Mouse (Mus musculus): ENCODE measurements around the gene Fth1.

Gene Fth1

DNA sequence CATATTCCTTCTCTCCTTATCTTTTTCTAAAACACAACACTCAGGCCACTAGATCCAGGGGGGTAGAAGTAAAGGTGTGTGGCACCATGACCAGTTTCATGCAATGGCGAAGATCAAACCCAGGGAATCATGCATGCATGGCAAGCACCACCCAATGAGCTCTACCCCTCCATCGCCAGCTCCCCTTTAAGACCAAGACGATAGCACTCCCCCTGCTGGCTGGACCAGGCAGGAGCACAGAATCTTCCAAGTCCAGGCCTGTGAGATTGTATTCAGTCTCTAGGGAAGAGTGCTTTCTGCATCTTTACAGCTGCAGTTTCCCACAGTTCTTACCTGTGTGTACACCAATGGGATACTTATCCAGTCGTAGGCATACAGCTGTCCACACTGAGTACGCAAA is 10.9 kb downstream of the Fth1 start:
- DNase-seq (ENCODE audit: low spot score in 2 of 2) = peak; percentile 80 to 91

DNA sequence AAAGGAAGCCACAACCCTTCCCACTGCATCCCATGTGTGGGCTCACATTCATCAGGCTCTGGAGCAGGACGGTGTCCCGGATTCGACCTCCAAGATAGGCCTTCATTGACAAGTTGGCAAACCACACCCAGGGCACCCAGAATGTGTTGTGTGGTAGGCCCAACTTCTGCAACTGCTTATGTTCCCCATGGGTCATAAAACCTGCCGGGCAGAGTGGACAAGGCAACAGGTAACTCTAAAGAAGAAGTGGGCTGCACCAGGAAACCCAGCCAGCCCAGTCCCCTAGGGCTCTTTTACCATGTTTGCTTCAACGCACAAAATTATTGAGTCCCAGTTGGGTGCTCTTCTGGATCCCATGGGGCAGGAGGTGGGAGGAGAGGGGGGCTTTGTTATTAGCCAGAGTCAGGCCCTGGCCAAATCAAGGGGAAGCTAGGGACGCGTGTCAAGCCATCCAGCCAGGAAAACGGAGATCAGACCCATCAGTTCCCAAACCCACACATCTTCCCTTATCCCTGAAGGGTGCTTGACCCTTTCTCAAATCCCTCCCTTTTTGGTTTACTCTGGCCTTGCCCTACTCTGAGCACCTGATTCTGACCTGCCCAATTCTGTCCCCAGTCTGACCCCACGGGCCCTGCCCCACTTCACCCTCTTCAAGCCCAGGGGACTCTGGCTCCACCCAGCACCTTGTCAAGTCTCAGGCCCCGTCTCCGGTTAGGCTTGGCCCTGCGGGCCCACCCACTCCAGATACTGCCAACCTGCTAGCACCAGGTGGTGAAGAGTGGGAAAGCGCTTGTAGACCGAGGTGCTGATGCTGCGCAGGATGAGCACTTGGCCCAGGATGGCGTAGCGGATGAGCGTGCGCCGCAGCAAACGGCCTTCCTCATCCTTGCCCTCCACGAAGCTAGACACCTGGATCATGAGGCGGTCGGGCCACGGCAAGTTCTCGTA is 11.9 kb downstream of the Fth1 start:
- DNase-seq (ENCODE audit: low spot score in 2 of 2) = no peak

DNA sequence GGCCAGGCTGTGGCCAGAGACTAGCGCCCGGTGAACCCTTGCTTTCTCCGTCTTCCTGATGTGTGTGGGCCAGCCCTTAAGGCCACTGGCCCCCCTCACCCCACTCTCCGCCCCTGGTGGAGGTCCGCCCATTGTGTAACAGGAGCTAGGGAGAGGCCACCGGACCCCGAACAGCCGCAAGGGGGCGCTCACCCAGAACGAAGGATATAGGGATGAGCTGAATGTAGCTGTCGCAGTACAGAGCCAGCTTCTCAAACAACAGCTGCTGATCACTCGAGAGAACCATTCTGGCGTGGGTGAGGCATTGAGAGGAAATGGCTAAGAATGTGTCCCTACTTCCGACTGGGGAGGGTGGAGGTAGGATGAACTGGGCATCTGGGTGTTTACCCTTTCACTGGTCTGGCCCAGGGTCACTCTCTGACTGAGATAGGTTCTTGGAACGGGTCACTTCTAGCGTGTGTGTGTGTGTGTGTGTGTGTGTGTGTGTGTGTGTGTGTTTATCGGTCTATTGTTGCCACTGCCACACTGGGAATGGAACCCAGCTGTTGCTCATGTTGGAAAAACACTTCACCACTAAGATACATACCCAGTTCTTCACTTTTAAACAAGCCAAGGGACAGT is 12.7 kb downstream of the Fth1 start:
- peak; percentile 83 to 92 for DNase-seq (ENCODE audit: low spot score in 2 of 2)

DNA sequence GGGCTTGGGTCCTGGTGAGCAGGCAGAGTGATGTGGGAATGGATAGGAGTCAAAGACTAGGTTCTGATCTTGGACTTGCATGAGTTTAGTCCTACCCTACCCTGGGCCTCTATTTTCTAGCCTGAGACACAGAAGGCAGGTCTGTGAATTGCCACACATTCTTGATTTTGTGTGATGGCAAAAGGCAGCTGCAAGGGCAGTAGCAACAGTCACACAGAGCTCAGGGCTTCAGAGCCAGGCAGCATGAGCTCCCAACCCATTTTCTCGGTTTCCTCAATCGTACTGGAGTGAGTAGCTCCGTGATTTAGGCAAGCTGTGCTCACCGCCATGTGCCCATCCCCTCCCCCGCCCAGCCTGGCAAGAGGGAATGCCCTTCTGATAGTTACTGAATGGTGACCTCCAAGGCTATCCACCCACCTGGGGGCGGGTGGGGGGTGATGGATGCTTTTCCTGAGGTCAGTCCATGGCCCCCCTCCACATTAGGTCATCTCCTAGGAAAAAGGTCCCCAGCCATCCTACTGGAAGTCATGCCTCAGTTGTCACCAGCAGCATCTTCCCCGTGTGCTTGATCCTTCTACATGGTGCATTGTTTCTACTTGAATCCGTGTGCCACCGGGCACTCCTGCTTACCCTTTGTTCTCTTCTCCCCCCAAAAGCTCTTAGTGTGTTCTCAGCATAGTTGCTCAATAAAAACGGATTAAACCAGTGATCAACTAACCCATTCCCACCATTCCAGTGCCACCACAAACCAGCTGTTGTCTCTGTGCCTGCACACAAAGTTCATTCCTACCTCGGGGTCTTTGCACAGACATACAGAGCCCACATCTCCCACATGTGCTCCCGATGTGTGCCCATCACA is 17.0 kb downstream of the Fth1 start:
- no peak for DNase-seq (ENCODE audit: low spot score in 2 of 2)

DNA sequence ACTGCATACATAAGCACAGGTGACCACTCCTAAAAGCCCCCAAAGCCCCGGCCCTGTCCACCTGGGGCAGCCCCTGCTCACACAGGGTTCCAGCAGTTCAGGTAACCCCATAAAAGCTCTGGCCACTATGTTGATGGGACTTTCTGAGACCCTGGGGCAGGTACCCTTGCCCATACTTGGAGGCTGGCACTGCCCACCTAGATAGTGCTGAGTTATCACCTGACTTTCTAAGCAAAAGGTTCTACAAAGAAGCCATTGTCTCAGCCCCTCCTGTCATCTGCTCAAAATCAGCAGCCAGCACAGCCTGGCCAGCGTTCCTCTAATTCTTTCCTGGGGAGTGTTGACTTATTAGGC is 17.6 kb downstream of the Fth1 start:
- DNase-seq (ENCODE audit: low spot score in 2 of 2) = no peak

DNA sequence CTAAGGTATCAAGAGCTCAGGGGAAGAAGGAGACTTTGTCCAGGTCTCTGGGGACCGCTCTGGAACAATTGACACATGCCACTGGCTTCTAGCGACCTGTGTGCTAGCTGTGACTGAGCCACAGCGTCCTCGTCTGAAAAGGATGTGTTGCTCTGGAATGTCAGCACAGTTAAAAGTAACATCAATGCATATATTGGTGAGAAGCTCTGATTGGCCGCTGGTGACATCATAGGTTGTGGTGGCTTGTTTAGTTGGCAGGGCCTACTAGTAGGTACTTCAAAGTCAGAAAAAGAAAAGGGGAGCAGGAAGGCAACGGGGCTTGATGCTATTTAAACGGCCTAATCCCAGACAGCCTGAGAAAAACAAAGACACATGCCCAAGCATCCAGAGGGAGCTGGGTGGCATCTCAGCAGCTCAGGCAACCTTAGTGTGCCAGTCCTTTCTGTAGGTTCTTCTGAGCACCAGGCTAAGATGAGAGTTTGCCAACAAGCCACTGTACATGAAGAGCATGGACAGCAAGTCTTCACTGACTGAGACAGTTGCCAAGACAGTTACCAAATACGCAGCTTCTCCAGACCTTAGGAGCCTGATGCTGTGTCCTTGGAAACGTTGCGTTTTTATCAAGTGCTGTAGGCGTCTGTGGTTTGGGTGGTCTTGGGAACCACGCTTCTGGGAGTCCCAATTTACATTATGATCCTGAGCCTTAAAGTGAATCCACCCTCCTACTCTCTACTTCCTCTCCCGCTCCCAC is 18.5 kb downstream of the Fth1 start:
- no peak for DNase-seq (ENCODE audit: low spot score in 2 of 2)

DNA sequence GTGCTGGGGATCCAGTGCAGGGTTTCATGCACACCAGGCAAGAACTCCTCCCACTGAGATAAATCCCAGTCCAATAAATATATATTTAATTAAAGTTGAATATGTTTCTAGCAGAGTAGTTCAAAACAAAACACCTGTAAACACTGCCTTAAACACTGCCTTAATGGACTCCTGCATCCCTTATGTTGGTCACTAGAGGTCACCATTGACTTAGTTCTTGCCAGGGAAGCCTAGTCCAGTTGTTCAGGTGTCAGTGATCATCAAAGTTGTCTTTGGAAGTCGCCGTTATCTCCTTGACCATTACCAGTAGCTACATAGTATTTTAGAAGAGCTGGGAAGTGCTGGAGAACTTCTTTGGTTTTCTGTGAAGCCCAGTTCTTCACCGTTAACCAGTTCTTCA is 19.9 kb downstream of the Fth1 start:
- peak; percentile 23 to 46 for DNase-seq (ENCODE audit: low spot score in 2 of 2)

DNA sequence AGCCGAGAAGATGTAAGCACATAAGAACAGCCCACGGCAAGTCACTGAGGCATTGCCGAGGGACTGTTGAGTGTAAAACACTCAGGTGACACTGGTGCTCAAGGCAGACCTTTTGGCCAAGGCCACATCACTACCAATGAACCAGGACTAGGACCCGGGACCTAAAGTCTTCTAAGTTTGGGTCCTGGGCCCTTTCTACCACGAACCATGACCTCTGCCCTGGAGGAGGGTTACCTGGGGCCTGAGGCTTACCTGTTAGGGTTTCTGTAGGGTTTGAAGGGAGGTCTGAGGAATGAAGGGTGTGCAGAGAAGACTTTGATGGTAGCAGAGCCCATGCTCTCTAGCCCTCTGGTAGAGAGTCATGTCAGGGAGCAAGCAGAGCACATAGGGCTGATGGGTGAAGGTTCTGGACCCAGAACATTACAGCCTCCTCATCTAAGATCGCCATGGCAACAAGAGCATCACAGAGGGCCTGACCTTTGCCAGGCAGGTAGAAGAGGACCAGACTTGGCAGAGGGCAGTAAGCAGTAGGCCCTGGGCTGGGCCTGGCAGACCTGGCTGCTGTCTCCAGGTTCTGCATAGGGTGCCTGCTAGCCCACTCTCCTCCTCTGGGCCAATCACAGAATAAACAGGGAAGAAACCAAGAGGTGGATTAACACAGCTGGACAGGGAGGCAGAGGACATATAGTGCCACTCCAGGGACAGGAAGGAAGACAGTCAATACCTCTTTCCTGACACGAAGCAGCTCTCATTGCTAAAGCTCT is 21.0 kb downstream of the Fth1 start, which contains the start of the genes Best1 and Rab3il1:
Gene Best1, minus strand, starts transcription at position 428 of the 764 bp plus-strand sequence.
Gene Rab3il1, plus strand, starts transcription at position 464 of the 764 bp plus-strand sequence.
- no peak for DNase-seq (ENCODE audit: low spot score in 2 of 2)

DNA sequence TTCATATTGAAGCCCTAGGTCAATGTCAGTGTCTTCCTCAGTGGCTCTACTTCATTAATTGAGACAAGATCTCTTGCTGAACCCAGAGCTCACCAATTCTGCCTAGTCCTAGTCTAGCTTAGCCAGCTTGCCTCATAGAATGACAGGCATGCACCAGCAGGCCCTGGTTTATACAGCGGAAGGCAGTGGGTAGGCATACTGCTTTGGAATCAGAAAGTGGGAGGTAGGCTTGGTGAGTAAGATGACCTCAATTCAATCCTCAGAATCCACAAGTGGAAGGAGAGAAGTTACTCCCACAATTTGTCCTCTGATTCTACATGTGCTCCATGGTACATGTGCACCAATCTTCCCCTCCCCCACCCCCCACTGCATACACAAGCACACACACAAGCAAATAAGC is 23.3 kb downstream of the Fth1 start:
- no peak for DNase-seq (ENCODE audit: low spot score in 2 of 2)

DNA sequence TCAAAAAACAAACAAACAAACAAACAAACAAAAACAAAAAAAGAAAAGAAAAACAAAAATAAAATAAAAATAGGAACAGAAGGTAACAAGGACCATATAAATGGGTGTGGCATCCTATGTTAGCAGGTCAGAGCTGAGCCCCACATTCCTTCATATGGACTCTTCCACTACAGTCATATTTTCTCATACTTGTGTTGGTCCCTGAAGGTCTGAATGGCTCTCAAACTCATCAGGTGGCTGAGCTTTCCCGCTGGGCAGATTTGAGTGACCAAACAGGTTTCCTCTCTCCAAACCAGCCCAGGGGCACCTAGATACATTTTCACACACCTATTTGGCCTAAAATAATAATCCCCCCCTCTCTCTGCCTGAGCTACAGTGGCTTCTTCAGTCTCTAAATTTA is 31.0 kb downstream of the Fth1 start:
- DNase-seq (ENCODE audit: low spot score in 2 of 2) = no peak

DNA sequence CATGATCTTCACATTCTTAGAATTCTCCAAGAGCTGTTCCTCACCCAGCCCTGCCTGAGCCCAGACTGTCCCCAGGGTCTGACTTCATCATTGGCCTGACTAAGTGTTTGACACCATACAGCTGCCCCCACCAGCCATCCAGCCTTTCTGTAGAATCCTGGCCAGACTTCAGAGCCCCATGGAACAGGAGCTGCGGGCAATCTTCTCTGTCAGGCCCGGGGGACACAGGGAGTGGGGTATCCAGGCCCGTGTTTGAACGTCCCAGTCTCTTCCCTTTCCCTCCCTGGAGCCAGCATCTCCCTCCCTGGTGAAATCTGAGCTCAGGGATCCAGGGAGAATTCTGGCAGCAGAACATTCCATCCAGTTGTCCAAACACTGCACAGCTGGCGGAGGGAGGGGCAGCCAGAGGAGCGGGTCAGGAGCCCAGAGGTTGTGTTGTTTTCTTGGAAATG is 32.5 kb downstream of the Fth1 start:
- DNase-seq (ENCODE audit: low spot score in 2 of 2) = no peak

DNA sequence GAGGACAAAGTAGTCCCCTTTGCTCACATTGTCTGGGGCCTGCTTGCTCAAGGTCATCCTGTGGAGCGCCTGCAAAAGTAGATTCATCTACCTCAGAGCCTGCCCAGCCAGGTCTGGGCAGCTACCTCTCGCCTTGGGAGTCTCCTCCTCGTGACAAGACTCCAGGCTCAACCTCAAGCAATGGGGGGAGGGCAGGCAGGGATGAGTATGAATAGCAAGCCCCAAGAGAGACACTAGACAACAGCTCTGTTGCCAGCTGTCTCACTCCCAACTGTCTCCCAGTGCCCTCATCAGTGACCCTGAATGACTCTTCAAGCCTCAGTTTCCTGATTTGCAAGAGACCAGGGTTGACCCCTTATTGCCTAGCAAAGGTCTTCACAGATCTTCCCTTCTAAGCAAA is 33.0 kb downstream of the Fth1 start:
- no peak for DNase-seq (ENCODE audit: low spot score in 2 of 2)

DNA sequence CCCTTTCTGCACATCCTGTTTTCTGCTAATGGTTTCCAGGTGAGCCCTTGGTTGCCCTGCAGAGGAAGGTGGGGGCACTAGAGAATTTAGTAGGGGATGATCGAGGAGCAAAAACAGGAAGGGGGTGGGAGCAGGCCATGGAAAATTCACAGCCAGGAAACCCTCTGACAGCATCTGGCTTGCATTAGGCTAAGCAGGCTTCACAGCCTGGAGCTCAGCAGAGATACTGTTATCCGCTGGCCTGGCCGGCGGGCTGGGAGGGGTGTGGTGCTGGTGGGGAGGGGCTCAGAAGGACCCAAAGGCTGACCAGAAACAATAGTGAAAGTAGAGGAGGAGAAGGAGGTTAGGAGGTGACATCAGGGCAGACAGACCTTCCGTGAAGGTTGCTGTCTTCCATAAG is 33.5 kb downstream of the Fth1 start:
- peak; percentile 60 for DNase-seq (ENCODE audit: low spot score in 2 of 2)

DNA sequence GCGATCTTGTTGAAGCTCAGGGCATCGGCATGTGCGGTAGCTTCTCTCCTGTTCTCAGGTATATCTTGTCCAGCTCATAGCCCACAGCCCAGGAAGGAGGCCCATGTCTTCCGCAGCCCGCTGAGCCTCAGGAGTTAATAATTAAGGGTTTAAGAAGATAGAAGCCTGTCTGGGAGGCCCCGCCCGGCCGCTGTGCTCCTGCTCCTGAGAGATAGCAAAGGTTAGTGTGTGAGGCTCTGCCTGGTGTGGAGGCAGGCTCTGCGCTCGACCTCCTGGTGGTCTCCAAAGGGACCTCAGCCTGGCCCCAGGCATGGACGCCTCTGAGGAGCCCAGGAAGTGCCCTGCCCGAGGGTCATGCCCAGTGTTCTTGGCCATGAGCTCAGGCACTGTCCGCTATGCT is 34.4 kb downstream of the Fth1 start:
- DNase-seq (ENCODE audit: low spot score in 2 of 2) = peak; percentile 84 to 90

DNA sequence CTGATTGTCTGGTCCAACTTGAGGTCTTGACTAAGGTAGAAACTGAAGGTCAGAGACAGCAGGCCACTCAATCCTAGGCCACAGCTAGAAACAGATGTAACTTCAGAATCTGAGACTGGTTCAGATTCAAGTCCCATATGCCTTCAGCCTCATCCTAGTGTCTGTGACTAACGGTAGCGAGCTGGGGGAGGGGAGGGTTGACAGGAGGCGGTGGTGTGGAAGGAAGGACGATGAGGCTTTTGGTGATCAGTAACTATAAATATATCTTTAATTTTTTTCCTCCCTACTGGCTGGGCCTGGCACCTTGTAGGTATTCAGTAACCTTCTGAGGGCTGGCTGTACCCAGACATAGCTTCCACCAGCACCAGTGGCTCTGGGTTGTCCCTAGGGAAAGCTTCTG is 35.0 kb downstream of the Fth1 start:
- peak in 1 of 2 experiments; percentile 66 for DNase-seq (ENCODE audit: low spot score in 2 of 2)

DNA sequence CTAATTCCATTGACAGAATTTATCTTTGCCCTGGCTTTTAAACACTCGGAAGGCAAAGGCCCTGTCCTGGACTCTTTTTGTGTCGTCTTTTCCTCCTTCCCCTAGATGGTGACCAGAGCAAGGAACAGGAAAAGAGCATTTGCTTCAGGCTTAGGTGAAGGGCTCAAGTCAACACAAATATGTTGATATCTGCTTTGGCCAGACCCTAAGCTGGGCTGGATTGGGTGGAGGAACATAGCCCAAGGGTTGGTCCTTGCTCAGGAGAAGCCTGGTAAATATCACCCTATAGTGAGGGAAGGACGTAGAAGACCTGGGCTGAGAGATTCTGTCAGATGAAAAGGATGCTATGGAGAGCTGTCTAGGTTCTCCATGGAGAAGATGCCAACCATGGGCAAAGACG is 35.8 kb downstream of the Fth1 start:
- DNase-seq (ENCODE audit: low spot score in 2 of 2) = peak in 1 of 2 experiments; percentile 54

DNA sequence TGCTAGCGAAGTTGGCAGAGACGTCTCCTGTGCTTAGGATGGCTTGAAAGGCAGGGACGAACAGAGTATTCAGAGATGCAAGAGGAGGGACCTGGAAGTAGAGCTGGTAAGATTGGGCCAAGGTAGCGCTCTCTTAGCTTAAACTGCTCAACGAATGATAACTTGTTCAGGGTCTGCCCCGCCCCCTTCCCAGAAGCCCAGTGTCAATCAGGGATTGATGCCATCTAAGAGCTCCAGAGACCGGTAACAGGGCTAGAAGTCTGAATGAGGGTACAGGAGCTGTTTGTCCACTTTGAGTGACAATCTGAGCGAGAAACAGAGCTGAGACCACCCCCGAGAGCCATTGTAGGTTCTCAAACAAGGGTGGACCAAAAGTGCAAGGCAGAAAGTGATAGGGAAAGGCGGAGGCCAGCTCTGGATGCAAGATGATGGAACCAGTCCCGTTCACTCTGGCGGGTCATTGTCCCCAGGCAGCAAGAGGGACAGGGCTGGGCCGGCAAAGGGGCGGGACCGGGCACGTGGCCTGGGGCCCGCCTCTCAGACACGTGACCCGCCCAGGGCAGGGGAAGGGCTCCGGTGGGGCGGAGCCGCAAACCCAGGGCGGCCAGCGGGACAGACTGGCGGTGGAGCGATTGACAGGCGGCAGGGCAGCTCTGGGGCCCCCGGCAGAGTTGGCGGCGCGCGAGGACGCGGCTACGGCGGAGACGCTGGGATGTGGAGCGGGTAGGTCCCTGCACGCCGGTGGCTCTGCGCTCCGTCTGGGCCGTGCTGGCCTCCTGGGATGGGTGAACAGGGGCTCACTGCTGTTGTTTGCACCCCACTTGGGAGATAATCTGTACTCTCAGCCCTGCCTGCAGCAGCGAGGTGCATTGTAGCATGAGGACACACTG is 37.5 kb downstream of the Fth1 start:
- peak; percentile 87 to 93 for DNase-seq (ENCODE audit: low spot score in 2 of 2)

DNA sequence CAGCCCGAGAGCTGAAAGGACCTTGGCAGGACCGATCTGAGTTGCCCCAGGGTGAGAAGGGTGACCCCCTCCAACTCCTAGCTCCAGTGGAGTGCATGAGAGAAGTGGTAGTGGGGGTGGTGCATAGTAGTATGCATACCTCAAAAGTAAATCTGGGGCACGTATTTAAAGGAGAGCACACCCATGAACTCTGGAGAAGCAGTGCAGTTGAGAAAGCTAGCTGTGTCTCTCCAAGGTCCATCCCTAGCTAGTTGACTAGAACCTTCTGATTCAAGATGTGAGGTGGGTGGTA is 38.1 kb downstream of the Fth1 start:
- peak in 1 of 2 experiments; percentile 19 for DNase-seq (ENCODE audit: low spot score in 2 of 2)

DNA sequence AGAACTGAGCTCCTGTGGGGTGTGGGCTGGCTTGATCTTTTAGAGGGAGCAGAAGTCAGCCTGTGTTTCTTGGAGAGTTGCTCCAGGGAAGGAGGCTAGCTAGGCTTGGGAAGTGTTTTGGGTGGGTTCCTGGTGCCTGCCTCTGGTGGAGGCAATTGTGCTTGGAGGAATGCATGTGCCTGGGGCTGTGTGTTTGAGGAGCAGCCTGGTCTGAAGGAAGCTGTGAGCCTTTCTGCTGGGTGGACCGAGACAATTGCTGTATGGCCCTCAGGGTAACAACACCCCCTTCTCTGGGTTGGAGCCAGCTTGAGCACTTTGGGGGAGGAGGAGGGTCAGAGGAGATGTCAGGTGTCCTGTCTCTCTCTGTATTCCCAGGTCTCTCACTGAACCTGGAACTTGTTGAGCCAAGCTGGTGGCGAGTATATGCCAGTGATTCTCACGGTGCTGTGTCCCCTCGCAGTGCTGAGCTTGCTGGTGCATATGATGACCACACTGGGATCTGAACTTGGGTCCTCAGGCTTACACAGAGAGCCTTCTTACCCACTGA is 38.9 kb downstream of the Fth1 start:
- peak in 1 of 2 experiments; percentile 13 for DNase-seq (ENCODE audit: low spot score in 2 of 2)
